Mouse (Mus musculus): ENCODE data around the gene Runx3.
A peak's percentile ranks its signal among the peaks of the same experiment; 100 is the strongest.

Gene Runx3

DNA sequence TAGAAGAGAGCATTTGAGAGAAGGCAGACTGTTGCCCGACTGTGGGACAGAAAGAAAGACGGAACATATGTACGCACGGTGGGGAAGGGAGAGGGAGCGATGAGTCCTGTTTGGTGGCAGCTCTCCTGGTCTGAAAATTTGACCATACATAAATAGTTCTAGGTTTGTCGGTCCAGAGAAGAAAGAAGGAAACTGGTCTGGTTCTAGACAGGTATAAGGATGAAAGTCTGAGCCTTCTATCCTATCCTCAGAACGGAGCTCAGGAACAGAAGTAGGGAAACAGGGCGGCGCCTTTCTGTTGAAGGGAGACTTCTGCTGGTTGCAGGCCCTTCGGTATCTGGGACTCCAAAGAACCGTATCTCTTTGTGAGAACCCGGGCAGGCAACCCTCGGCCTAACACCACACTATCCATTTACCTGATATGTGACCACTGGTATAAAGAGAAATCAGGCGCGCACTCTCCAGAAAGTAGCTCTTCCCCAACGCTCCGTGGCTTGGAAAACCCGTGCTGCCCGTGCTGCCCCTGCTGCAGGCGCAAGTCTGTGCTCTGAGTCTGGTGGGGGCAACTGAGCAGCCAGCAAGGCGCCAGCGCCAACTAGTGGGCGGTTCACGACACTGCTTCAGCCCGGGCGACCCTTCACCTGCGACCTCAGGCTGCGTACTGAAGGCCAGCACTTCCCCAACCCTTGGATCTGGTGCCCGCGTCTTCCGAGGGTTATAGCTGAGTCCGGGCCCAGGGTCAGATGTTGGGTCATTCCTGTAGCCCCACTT lies 29.8 kb downstream of the Runx3 start:
- DNase-seq (ENCODE audit: low read depth, low spot score) = peak; percentile 90

DNA sequence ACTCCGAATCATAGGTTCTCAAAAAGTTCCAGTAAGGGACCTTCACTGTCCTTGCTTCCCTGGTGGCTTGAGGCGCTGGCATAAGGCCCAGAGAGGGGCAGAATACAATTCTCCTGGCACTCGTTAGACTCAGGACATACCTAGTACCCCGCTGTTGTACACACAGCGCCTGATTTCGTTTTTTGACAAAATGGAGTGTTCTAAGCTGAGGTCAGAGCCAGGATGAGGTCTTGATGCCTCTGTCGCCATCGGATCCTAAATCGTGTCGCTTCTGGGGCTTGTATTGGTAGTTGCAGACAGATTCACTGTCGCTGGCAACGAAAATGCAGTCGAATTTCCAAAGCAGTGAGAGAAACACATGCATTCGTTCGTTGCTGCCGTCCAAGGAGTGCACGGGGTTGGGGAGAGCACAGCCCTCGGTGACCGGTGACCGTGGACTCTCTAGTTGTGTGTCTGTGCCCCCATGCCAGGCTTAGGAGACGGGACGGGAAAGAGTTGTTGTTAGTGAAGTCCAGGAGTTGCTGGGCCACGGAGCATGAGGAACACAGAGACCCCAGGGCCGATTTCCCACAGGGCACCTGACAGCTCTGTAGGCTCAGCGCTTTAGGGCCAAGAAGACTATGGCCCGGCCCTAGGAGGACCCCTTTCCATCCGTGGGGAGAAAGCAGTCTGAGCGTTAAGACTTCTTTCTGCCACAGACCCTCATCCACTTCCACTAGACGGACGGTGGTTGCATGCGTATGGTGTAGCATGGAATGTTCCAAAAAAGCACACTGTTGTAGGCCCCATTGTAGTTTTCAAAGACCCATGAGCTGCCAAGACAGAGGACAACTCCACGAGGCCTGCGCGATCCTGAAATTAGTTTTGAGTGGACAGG lies 30.9 kb downstream of the Runx3 start:
- no peak for DNase-seq (ENCODE audit: low read depth, low spot score)

DNA sequence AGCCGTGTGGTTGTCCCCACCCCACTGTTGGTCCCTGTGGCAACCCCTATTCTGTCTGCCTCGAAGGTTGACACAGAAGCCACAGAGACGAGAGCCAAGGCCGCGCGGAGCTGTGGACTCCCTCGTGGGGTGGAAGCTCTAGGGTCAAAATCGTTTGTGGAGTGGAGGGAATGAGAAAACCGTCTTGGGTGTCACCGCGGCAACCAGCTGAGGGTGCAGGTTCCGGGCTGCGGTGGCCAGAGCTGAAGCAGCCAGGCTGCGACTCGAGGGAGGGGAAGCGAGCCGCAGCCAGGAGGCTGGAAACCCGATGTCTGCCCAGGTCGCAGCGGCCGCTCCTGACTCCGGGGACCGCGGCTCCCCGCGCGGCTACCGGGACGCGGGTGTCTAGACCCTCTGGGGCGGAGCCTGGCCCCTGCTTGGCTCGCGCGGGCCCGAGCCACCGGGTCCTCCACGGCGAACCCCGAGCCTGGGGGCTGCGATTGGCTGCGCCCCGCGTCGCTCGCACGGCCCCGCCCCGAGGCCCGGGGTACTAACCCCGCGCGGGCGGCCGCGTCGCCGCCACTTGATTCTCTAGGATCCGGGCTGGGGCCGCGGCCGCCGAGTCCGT lies 31.6 kb downstream of the Runx3 start:
- peak; percentile 48 for DNase-seq (ENCODE audit: low read depth, low spot score)

DNA sequence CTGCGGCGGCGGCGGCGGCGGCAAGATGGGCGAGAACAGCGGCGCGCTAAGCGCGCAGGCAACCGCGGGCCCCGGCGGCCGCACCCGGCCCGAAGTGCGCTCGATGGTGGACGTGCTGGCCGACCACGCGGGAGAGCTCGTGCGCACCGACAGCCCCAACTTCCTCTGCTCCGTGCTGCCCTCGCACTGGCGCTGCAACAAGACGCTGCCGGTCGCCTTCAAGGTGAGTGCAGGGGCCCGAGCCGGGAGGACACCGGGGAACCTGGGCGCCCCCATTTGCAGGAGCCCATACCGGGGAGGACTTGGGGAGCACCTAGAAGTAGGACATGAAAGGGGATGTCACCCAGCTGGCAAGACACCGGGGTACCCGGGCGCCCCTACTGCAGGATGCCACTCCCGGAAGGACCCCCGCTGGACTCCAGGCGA lies 32.4 kb downstream of the Runx3 start:
- peak; percentile 46 for DNase-seq (ENCODE audit: low read depth, low spot score)

DNA sequence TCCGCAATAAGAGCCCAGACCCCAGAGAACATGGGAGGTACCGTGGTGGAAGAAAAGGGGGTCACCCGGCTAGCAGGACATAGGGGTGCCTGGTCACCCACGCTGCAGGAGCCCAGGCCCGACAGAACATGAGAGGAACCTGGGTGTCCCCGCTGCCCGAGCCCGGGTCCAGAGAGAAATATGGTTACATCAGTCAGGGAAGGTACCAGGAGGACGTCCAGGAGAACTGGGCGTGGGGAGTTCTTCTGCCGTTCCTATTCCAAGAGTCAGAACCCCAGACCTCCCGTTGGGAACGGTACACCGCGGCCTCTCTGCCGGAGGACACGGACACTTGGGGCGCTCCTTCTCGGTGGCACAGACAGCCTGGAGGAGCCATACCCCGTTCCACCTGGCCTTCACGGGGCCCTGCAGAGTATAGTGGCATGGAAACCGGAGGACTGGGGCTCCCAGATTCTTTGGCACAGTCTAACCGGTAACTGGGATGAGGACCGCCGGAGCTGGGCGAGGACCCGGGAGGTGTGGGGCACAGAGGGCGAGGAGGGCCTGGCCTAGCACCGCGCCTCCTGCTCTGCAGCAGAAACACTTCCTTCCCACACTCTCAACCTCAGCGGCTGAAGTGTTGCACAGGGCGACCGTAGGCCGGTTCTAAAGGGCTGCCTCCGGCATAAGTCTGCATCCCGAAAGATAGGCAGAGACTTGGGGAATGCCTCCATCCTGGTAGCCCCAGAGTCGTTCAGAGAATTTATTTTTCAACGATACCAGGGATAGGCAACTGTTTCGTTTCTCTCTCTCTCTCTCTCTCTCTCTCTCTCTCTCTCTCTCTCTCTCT lies 33.0 kb downstream of the Runx3 start:
- DNase-seq (ENCODE audit: low read depth, low spot score) = peak; percentile 55

DNA sequence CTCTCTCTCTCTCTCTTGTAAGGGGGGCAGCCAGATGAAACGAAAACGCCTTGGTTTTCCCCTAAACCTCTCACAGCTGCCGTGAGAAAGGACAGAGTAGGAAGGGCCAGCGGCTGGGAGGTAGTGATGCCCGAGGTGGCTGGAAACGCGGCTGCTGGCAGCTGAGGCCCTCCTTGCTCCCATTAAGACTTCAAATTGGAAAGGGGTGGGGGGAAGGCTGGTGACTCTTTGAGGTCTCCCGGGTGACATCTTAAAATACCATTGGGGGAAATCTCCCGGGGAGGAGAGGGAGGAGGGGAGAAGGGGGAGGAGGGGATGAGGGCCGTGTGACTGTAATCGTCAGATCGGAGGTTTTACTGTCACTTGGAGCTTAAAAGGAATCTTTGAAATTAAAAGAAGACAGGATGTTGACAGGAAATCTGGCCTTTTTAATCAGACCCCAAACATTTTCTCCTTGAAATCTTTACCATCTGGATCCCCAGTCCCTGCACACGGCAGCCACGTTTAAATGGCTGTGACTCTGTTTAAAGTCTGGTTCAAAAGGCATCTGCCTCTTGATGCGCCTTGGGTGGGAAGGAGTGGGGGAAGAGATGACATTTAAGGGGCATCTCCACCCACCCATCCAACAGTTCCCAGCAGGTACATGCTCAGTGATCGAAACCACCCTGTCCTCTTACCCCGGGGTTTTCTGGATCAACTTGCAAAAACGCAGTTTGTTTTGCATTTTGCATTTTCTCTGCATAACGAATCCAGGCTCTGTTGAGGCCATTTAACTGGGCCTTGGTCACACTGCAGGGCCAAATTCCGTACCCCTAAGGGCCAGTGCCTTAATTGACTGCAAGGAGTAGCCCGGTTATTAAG lies 33.9 kb downstream of the Runx3 start:
- DNase-seq (ENCODE audit: low read depth, low spot score) = no peak

DNA sequence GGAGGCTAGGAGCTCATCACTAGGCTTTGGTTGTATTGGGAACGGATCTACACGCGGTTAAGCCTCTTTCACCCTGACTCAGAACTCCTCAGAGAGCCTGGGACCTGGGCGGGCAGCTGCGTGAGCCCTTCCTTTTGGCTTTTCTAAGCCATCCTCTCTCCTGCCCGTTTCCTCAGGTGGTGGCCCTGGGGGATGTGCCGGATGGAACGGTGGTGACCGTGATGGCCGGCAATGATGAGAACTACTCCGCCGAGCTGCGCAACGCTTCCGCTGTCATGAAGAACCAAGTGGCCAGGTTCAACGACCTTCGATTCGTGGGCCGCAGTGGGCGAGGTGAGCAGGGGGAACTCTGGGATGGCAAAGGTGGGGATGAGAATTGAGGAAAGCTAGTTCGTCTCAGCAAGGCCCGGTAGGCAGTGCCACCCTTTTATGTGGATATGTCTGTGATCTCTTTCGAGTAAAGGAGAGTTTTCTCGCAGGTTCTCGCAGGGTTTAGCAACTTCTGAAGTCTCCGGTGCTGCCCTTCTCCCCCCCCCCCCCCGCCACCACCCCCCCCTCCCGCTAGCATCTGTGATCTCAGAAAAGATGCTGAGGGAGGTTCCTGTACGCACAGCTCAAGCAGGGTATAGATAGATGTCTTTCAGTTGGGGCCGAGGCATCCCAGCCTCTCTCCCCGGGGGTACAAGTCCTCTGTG lies 34.8 kb downstream of the Runx3 start:
- no peak for DNase-seq (ENCODE audit: low read depth, low spot score)

DNA sequence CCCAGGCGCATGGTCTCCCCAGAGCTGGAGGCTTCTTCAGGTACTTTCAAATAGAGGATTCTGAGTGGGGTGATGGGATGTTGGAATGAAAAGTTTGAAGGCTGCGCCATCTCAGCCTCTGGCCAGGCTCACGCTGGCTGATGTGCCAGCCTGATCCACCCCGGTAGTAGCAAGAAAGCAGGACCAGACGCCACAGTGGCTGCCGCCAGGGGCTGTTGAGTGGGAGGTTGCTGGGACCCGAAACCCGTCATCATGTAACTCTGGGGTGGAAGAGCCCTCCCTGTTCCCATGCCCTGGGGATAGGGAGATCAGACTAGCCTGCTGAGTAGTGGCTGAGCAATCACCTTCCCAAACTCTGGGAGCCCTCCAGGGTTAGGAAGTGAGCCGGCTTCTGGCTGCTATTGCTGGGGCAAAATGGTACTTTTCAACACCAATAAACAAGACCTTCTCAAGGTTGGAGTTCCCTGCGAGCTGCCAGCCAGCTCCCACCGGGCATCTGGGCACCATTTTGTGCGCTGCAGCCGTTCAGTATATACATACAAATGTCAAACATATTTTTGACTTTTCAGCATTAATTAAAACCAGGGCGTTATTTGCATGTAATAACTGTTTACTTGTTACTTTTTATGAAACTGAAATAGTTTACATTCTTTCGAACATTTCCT lies 35.5 kb downstream of the Runx3 start:
- no peak for DNase-seq (ENCODE audit: low read depth, low spot score)

DNA sequence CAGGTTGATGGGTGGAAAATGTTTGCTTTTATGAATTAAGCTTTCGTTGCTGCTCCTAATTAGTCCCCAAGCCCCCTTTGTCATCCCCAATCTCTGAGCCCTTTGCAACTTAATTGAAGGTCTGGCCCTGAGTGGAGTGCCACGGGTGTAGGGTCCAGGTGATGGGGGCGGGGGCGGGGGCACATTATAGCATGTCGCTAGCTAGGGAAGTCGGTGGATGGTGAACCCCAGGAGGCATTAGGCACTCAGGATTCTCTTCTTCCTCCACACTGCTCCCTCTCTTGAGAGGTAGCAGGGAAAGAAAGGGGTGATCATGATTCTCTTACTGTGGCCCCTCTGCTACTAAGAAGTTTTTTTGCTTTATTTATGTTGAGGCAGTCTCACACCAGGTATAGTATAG lies 36.1 kb downstream of the Runx3 start:
- no peak for DNase-seq (ENCODE audit: low read depth, low spot score)

DNA sequence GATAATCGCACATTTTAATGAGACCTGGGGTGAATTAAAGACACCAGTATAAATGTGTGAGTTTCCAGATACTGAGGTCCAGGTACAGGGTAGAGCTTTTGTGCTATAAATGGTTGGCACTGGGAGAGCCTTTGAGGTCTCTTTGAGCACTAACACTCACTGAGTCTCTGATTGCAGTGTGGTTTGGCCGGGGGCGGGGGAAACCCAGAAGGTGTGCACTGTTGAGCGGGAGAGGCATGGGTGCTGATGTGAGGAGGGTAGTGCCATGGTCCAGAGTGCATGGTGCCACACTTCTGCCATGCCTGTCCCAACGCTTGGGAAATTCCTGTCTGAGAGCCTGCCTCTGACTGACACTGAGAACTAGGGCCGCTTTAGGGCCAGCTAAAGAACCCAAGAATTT lies 36.9 kb downstream of the Runx3 start:
- no peak for DNase-seq (ENCODE audit: low read depth, low spot score)

DNA sequence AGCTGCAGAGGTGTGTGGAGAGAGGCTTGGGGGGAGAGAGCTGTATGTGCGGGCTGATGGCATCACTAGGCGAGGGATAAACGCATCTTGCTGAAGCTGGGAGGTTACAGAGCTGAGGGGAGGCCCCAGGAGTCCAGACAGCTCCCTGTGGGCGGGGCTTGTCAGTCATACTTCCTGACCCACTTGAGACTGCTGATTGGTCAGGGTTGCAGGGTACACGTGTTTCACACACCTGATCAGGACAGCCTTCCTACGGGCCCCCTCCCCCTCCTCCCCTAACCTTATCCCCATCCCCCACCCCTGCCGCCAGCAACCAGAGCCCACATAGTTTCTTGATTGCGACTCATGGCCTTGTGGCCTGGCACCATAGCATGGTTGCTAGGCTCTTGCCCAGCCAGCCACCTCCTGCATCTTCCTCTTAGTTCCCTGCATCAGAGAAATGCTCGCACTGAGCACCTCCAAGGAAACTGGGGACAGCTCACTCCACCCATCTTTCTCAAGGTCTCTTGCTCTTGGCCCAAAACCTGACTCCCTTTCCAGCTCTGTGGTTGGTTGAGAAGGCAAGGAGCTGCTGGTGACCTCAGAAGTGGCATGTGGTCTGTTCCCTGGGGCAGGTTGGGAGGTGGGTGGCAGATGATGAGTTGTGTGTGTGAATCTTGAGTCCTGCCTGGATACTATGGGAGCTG lies 38.4 kb downstream of the Runx3 start:
- peak; percentile 82 for DNase-seq (ENCODE audit: low read depth, low spot score)

DNA sequence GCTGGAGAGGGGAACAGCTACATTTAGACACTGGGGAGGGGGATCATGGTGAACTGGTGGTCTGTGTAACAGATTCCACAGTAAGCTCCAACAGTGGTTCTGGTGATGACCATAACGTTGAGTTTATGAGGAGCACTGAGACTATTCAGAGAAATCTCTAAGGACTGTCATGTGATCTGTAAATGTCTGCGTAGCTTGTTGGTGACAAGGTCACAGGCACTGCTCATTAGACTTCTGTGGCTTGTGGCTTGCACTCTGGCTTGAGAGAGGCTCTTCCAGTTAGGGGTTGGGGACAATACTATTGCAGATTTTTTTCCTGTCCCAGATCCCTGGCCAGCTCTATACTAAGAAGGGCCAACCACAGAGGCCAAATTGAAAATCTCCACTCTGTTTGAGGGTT lies 39.2 kb downstream of the Runx3 start:
- DNase-seq (ENCODE audit: low read depth, low spot score) = no peak

DNA sequence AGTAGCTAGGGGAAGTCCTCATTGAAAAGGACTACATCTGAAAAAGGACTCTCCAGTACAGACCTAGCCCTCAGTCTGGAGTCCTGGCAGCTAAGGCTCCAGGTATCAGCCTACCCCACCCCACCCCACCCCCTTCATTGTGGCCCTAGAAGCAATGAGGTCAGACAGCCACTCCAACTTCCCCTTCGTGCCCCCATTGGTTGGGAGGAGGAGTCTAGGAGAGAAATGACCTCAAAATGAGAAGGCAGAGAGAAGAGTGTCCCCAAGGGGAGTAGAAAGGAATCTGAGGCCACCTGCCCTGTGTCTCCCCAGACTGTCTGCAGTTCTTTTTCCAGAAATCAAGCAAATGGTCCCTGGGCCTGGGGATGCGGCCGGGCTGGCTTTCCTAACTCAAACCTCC lies 39.7 kb downstream of the Runx3 start:
- DNase-seq (ENCODE audit: low read depth, low spot score) = no peak

DNA sequence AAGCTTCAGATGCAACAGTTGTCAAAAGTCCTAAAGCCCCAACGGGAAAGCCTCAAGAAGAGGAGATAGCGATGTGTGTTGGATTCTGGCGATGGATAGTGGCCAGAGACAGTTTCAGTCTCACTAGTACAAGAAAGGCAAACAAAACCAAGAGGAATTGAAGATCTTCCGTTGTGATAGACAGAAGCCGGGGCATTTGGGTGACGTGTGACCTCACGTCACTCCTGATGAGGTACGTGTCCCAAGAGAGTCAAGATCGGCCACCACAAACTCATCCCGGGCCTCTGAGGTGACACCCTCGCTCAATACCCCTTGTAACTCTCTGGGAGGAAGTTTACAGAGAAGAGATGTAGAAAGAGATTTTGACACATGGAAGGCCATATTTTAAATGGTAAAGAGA lies 41.0 kb downstream of the Runx3 start:
- DNase-seq (ENCODE audit: low read depth, low spot score) = no peak

DNA sequence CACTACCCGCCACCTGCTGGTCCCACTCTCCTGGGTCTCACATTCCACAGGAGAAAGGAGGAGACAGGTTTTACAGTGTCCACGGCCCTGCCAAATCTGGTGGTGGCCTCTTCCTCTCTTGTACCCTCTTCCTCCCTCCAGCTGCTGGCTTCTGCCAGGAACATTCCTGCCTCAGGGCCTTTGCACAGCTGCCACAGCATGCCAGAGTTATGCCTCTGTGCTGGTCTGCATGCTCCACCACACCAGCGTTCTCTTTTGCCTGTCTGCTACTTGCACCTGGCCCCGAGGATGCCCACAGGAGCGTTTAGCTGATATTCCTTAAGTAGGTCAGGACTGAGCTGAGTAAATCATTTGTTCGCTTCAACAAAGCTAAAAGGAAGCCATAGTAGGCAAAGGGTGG lies 45.3 kb downstream of the Runx3 start:
- DNase-seq (ENCODE audit: low read depth, low spot score) = no peak

DNA sequence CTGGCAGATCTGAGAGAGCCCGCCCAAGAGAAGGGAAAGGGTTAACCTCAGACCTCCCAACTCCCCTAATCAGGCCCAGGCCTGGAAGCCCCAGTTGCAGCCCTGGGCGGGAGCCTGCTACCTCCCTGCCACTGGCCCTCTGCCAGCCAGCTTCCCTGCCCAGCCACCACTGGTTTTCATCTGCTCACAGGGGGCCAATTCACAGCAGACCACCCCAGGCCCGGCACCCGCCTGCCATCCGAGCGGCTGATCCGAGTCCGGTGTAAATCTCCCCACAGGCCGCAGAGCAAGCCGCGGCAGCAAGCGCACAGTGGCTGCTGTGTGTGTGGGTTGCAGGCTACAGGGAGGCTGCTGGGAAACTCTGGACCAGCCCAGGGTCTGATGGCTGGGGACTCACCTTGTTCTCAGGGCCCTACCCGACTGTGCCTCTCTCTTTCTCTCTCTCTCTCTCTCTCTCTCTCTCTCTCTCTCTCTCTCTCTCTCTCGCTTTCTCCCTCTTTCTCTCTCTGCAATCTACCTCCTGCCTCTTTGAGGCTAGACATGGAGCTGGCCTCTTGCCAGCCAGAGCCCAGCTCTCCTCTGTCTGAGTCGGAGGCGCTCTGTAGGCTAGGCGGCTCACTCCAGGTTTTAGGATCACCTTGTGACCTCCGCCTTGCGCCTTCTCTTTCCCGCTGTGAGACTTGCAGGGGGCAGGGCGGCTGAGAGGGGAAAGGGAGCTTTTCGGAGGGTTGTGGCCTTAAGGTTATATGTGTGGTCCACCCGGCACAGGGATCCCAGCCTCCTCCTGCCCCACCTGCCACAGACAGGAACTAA lies 46.2 kb downstream of the Runx3 start:
- DNase-seq (ENCODE audit: low read depth, low spot score) = peak; percentile 88

DNA sequence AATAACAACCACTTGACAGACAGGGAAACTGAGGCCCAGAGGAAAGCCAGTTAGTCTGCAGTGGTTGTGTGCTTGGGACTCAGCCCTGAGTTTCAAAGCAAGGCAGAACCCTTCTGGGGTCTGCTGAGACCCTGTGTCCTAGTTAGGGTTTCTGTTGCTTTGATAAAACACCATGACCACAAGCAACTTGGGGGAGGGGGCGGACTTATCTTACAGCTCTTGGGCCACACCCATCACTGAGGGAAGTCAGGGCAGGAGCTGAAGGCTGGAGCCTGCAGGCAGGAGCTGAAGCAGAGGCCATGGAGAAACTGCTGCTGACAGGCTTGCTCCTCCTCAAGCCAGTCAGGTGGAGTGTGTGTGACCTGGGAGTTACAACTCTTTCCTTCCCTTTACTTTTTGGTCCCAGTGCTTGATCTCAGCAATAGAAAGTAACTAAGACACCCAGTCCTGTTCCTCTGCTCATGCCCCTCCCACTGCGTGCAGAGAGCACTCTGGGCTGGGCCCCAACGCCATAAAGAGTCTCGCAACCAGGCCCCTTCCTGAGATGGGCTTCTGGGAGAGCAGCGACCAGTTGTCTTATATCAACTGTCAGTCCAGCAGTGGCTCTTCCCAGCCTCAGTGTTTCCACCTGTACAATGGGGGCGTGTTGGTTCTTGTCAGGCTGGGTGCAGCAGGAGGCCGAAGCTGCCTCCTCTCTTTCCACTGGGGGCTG lies 47.5 kb downstream of the Runx3 start:
- DNase-seq (ENCODE audit: low read depth, low spot score) = peak; percentile 78

Measured in ZHBTc4 (cell line).